Mouse (Mus musculus) heart, embryonic 10.5 days (tissue): Measurements from ENCODE around the gene Wnt10a. TPM values are rescaled to one million over a fixed set of nuclear protein-coding genes. Genes with fewer than 3 reads are reported as not detected.
"Not testable (repeated sequence)": the region's sequence is repeated elsewhere in the genome, so short reads cannot be mapped to it uniquely, and the experiment has no call there.

ENCODE experiments used
- DNase-seq: peaks from one replicate; pipeline ENCODE4 v3.0.0-alpha.2; 2017; ENCODE audit warnings: low spot score
- H3K27ac ChIP-seq: fragments of 300-500 bp; sonication (generic); 2 replicates; pipeline ENCODE4 v1.5.1; 2016; ENCODE audit warnings: mild to moderate bottlenecking
- H3K27me3 ChIP-seq: fragments of 300-500 bp; sonication (generic); 2 replicates; pipeline ENCODE4 v1.6.1; 2016; ENCODE audit warnings: mild to moderate bottlenecking; ENCODE audit not compliant: poor library complexity, insufficient read depth, severe bottlenecking
- H3K36me3 ChIP-seq: fragments of 300-500 bp; sonication (generic); 2 replicates; pipeline ENCODE4 v1.6.1; 2016; ENCODE audit warnings: mild to moderate bottlenecking, moderate library complexity
- H3K4me1 ChIP-seq: fragments of 300-500 bp; sonication (generic); 2 replicates; pipeline ENCODE4 v1.6.1; 2016; ENCODE audit warnings: mild to moderate bottlenecking
- H3K4me3 ChIP-seq: fragments of 300-500 bp; sonication (generic); 2 replicates; pipeline ENCODE4 v1.5.1; 2016; ENCODE audit warnings: mild to moderate bottlenecking, moderate library complexity
- H3K9me3 ChIP-seq: fragments of 300-500 bp; sonication (generic); 2 replicates; pipeline ENCODE4 v1.6.1; 2016; ENCODE audit warnings: mild to moderate bottlenecking, moderate library complexity
- WGBS: fragments of 180-500 bp; shearing (Covaris S2); methylation state at CpG from one replicate; pipeline ENCODE4 v1.1.7; 2016; 5-methylcytosine and 5-hydroxymethylcytosine counted together
- polyA plus RNA-seq: library from polyadenylated mRNA; unstranded; fragments of >200 nt; fragmentation: Nextera tagmentation; extraction: Ambion mirVana; gene quantifications from 2 replicates; pipeline ENCODE4 v1.2.1, GENCODE M21; 2016

The Wnt10a gene
- polyA plus RNA-seq, 1 experiment from 2014 or later, result 0.29 TPM

- H3K36me3 ChIP-seq, result no peaks in the 10 kb centered on the region
- no peak overlapping the region for H3K27ac ChIP-seq
- DNase-seq, result no peak
- H3K27me3 ChIP-seq, result peaks cover 97% of the 10 kb centered on the region
- no peaks in the 10 kb centered on the region for H3K9me3 ChIP-seq
- peaks cover 47% of the 10 kb centered on the region for H3K4me1 ChIP-seq
- WGBS, result 5% methylated on average over 23 of the region's 23 CpGs
- H3K4me3 ChIP-seq, result peak overlapping the region; percentile 45
These were observed 16.3 kb downstream of the Wnt10a start for GRCm38 (mm10) chr1:74807551-74808071.

- Histone ChIP-seq H3K4me3 (peak overlapping the region; percentile 45), H3K27me3 (peaks cover 97% of the 10 kb centered on the region), H3K9me3 (no peaks in the 10 kb centered on the region), H3K4me1 (peaks cover 42% of the 10 kb centered on the region), H3K36me3 (no peaks in the 10 kb centered on the region), H3K27ac (no peak overlapping the region)
- WGBS, result under 1% methylated on average over 16 of the region's 16 CpGs
- peak; percentile 94 for DNase-seq
These were observed 16.8 kb downstream of the Wnt10a start for GRCm38 (mm10) chr1:74808078-74808477.

- Histone ChIP-seq H3K27me3 (peaks cover 97% of the 10 kb centered on the region), H3K27ac (no peak overlapping the region), H3K4me3 (no peak overlapping the region), H3K9me3 (no peaks in the 10 kb centered on the region), H3K36me3 (no peaks in the 10 kb centered on the region), H3K4me1 (peaks cover 34% of the 10 kb centered on the region)
- 56% methylated on average over 10 of the region's 10 CpGs for WGBS
- DNase-seq, result no peak
These were observed 17.7 kb downstream of the Wnt10a start for GRCm38 (mm10) chr1:74809007-74809406.

- Histone ChIP-seq H3K4me1 (peaks cover 14% of the 10 kb centered on the region; the same call in 1 of the 2 replicates), H3K27ac (no peak overlapping the region), H3K27me3 (peaks cover 37% of the 10 kb centered on the region), H3K9me3 (no peaks in the 10 kb centered on the region), H3K36me3 (no peaks in the 10 kb centered on the region), H3K4me3 (no peak overlapping the region)
- 69% methylated on average over 9 of the region's 9 CpGs for WGBS
- DNase-seq, result no peak
These were observed 23.8 kb downstream of the Wnt10a start for GRCm38 (mm10) chr1:74814931-74815647.

GRCm38 (mm10) chr1:74815965-74816364, 24.6 kb downstream of the Wnt10a start:
- not testable (repeated sequence) for H3K36me3 ChIP-seq, DNase-seq, H3K4me3 ChIP-seq, H3K9me3 ChIP-seq, H3K27ac ChIP-seq
- WGBS, result 87% methylated on average over 6 of the region's 6 CpGs
- Histone ChIP-seq H3K27me3 (peaks cover 30% of the 10 kb centered on the region), H3K4me1 (peaks cover 14% of the 10 kb centered on the region; the same call in 1 of the 2 replicates)

GRCm38 (mm10) chr1:74816612-74817199, 25.4 kb downstream of the Wnt10a start:
- H3K36me3 ChIP-seq, result no peaks in the 10 kb centered on the region
- 8% methylated on average over 38 of the region's 38 CpGs for WGBS
- H3K4me3 ChIP-seq, result peak overlapping the region; percentile 79
- DNase-seq, result peak; percentile 96
- peak overlapping the region; percentile 93 for H3K27ac ChIP-seq
- no peaks in the 10 kb centered on the region for H3K9me3 ChIP-seq
- H3K27me3 ChIP-seq, result peaks cover 23% of the 10 kb centered on the region
- H3K4me1 ChIP-seq, result peaks cover 14% of the 10 kb centered on the region; the same call in 1 of the 2 replicates

- DNase-seq, result no peak
- Histone ChIP-seq H3K4me1 (peaks cover 14% of the 10 kb centered on the region; the same call in 1 of the 2 replicates), H3K27ac (peak overlapping the region; percentile 93), H3K36me3 (no peaks in the 10 kb centered on the region), H3K4me3 (peak overlapping the region; percentile 79), H3K9me3 (no peaks in the 10 kb centered on the region), H3K27me3 (peaks cover 18% of the 10 kb centered on the region)
- WGBS, result 18% methylated on average over 14 of the region's 14 CpGs
These were observed 25.9 kb downstream of the Wnt10a start for GRCm38 (mm10) chr1:74817219-74817618.

- no peaks in the 10 kb centered on the region for H3K36me3 ChIP-seq
- no peak for DNase-seq
- no peaks in the 10 kb centered on the region for H3K9me3 ChIP-seq
- WGBS, result 97% methylated on average over 1 of the region's 1 CpGs
- peaks cover 5% of the 10 kb centered on the region for H3K27me3 ChIP-seq
- no peak overlapping the region for H3K27ac ChIP-seq
- peaks cover 14% of the 10 kb centered on the region; the same call in 1 of the 2 replicates for H3K4me1 ChIP-seq
- H3K4me3 ChIP-seq, result no peak overlapping the region
These were observed 27.2 kb downstream of the Wnt10a start for GRCm38 (mm10) chr1:74818509-74818908.

- not testable (repeated sequence) for H3K36me3 ChIP-seq, H3K9me3 ChIP-seq, DNase-seq, H3K4me1 ChIP-seq, H3K27ac ChIP-seq, H3K27me3 ChIP-seq, H3K4me3 ChIP-seq
- 95% methylated on average over 4 of the region's 4 CpGs for WGBS
These were observed 32.3 kb downstream of the Wnt10a start for GRCm38 (mm10) chr1:74823598-74823997.

GRCm38 (mm10) chr1:74824518-74825302, 33.4 kb downstream of the Wnt10a start:
- H3K27ac ChIP-seq, result no peak overlapping the region
- no peaks in the 10 kb centered on the region for H3K4me1 ChIP-seq
- H3K36me3 ChIP-seq, result no peaks in the 10 kb centered on the region
- H3K9me3 ChIP-seq, result no peaks in the 10 kb centered on the region
- no peak for DNase-seq
- no peaks in the 10 kb centered on the region for H3K27me3 ChIP-seq
- WGBS, result 27% methylated on average over 14 of the region's 14 CpGs
- no peak overlapping the region; the same call in 1 of the 2 replicates for H3K4me3 ChIP-seq

GRCm38 (mm10) chr1:74830061-74830460, 38.7 kb downstream of the Wnt10a start:
- H3K4me1 ChIP-seq, result no peaks in the 10 kb centered on the region
- DNase-seq, result no peak
- no peak overlapping the region for H3K4me3 ChIP-seq
- H3K36me3 ChIP-seq, result no peaks in the 10 kb centered on the region
- no peaks in the 10 kb centered on the region for H3K27me3 ChIP-seq
- no peaks in the 10 kb centered on the region for H3K9me3 ChIP-seq
- no peak overlapping the region for H3K27ac ChIP-seq
- 70% methylated on average over 9 of the region's 9 CpGs for WGBS

GRCm38 (mm10) chr1:74833255-74833654, 41.9 kb downstream of the Wnt10a start:
- no peak for DNase-seq
- Histone ChIP-seq H3K27ac (no peak overlapping the region), H3K27me3 (peaks cover 4% of the 10 kb centered on the region; the same call in 1 of the 2 replicates), H3K9me3 (no peaks in the 10 kb centered on the region), H3K4me3 (no peak overlapping the region), H3K4me1 (no peaks in the 10 kb centered on the region), H3K36me3 (no peaks in the 10 kb centered on the region)
- WGBS, result 65% methylated on average over 3 of the region's 3 CpGs

GRCm38 (mm10) chr1:74843090-74843489, 51.8 kb downstream of the Wnt10a start:
- peaks cover 10% of the 10 kb centered on the region for H3K27me3 ChIP-seq
- H3K9me3 ChIP-seq, result no peaks in the 10 kb centered on the region
- DNase-seq, result no peak
- no peak overlapping the region for H3K27ac ChIP-seq
- WGBS, result 73% methylated on average over 5 of the region's 5 CpGs
- H3K36me3 ChIP-seq, result no peaks in the 10 kb centered on the region
- H3K4me1 ChIP-seq, result no peaks in the 10 kb centered on the region
- no peak overlapping the region for H3K4me3 ChIP-seq
